Mouse (Mus musculus): ENCODE data around the gene Pde7b. TPM values are rescaled to one million over a fixed set of nuclear protein-coding genes. Genes with fewer than 3 reads are reported as not detected.

Gene Pde7b
- polyA plus RNA-seq, 1 experiment from 2014 or later = 11.5 TPM

- no peaks in the 10 kb centered on the region for H3K27me3 ChIP-seq
- no peaks in the 10 kb centered on the region for H3K9me3 ChIP-seq (replicated peaks)
- no peak overlapping the region for H3K27ac ChIP-seq (replicated peaks)
- no peaks in the 10 kb centered on the region for H3K36me3 ChIP-seq
- H3K4me1 ChIP-seq = peaks cover 14% of the 10 kb centered on the region
- ATAC-seq (ENCODE audit: insufficient number of reproducible peaks, low FRiP score, low TSS enrichment, low read depth) = no peak
- H3K9ac ChIP-seq = no peak overlapping the region
- H3K4me2 ChIP-seq (replicated peaks) = no peak overlapping the region
- no peak overlapping the region for H3K4me3 ChIP-seq (replicated peaks)
- 83% methylated on average over 3 of the region's 3 CpGs for WGBS
Observed at GRCm38 (mm10) chr10:20653299-20653698, 71.6 kb downstream of the Pde7b start.

- WGBS = 31% methylated on average over 8 of the region's 8 CpGs
- Histone ChIP-seq H3K4me2 (replicated peaks) (no peak overlapping the region), H3K9me3 (replicated peaks) (no peaks in the 10 kb centered on the region), H3K27ac (replicated peaks) (peak overlapping the region; percentile 49; the same call in 1 of the 2 replicates), H3K9ac (no peak overlapping the region), H3K4me3 (replicated peaks) (no peak overlapping the region), H3K27me3 (no peaks in the 10 kb centered on the region), H3K4me1 (peaks cover 12% of the 10 kb centered on the region), H3K36me3 (no peaks in the 10 kb centered on the region)
- no peak for ATAC-seq (ENCODE audit: insufficient number of reproducible peaks, low FRiP score, low TSS enrichment, low read depth)
Observed at GRCm38 (mm10) chr10:20636381-20636780, 88.5 kb downstream of the Pde7b start.

- Histone ChIP-seq H3K9me3 (replicated peaks) (no peaks in the 10 kb centered on the region), H3K4me1 (peaks cover 18% of the 10 kb centered on the region), H3K27me3 (no peaks in the 10 kb centered on the region), H3K9ac (no peak overlapping the region), H3K36me3 (no peaks in the 10 kb centered on the region), H3K4me2 (replicated peaks) (no peak overlapping the region), H3K27ac (replicated peaks) (peak overlapping the region; percentile 60), H3K4me3 (replicated peaks) (no peak overlapping the region)
- no peak for ATAC-seq (ENCODE audit: insufficient number of reproducible peaks, low FRiP score, low TSS enrichment, low read depth)
- WGBS = 54% methylated on average over 1 of the region's 1 CpGs
Observed at GRCm38 (mm10) chr10:20633085-20633415, 91.8 kb downstream of the Pde7b start.

- Histone ChIP-seq H3K27ac (replicated peaks) (peak overlapping the region; percentile 60), H3K4me1 (peaks cover 18% of the 10 kb centered on the region), H3K27me3 (no peaks in the 10 kb centered on the region), H3K4me2 (replicated peaks) (no peak overlapping the region), H3K36me3 (no peaks in the 10 kb centered on the region), H3K9me3 (replicated peaks) (no peaks in the 10 kb centered on the region), H3K9ac (no peak overlapping the region), H3K4me3 (replicated peaks) (no peak overlapping the region)
- 34% methylated on average over 14 of the region's 14 CpGs for WGBS
- peak; percentile 29; the same call in 1 of the 2 replicates for ATAC-seq (ENCODE audit: insufficient number of reproducible peaks, low FRiP score, low TSS enrichment, low read depth)
Observed at GRCm38 (mm10) chr10:20632256-20633084, 92.4 kb downstream of the Pde7b start.

- Histone ChIP-seq H3K4me3 (replicated peaks) (no peak overlapping the region), H3K27me3 (no peaks in the 10 kb centered on the region), H3K9ac (no peak overlapping the region), H3K27ac (replicated peaks) (peak overlapping the region; percentile 24; the same call in 1 of the 2 replicates), H3K4me2 (replicated peaks) (no peak overlapping the region), H3K9me3 (replicated peaks) (no peaks in the 10 kb centered on the region), H3K4me1 (peaks cover 18% of the 10 kb centered on the region), H3K36me3 (no peaks in the 10 kb centered on the region)
- 37% methylated on average over 7 of the region's 7 CpGs for WGBS
- no peak for ATAC-seq (ENCODE audit: insufficient number of reproducible peaks, low FRiP score, low TSS enrichment, low read depth)
Observed at GRCm38 (mm10) chr10:20630122-20630521, 94.8 kb downstream of the Pde7b start.

GRCm38 (mm10) chr10:20625702-20626375, 99.0 kb downstream of the Pde7b start:
- ATAC-seq (ENCODE audit: insufficient number of reproducible peaks, low FRiP score, low TSS enrichment, low read depth) = no peak
- Histone ChIP-seq H3K36me3 (no peaks in the 10 kb centered on the region), H3K9ac (no peak overlapping the region), H3K27me3 (no peaks in the 10 kb centered on the region), H3K4me1 (peaks cover 6% of the 10 kb centered on the region; the same call in 1 of the 2 replicates), H3K27ac (replicated peaks) (no peak overlapping the region), H3K9me3 (replicated peaks) (no peaks in the 10 kb centered on the region), H3K4me3 (replicated peaks) (no peak overlapping the region), H3K4me2 (replicated peaks) (no peak overlapping the region)
- 89% methylated on average over 16 of the region's 16 CpGs for WGBS

- Histone ChIP-seq H3K4me2 (replicated peaks) (no peak overlapping the region), H3K4me1 (no peaks in the 10 kb centered on the region), H3K36me3 (no peaks in the 10 kb centered on the region), H3K9me3 (replicated peaks) (no peaks in the 10 kb centered on the region), H3K27me3 (no peaks in the 10 kb centered on the region), H3K27ac (replicated peaks) (no peak overlapping the region), H3K4me3 (replicated peaks) (no peak overlapping the region), H3K9ac (no peak overlapping the region)
- ATAC-seq (ENCODE audit: insufficient number of reproducible peaks, low FRiP score, low TSS enrichment, low read depth) = no peak
- WGBS = 76% methylated on average over 8 of the region's 8 CpGs
Observed at GRCm38 (mm10) chr10:20621661-20622454, 103.0 kb downstream of the Pde7b start.

GRCm38 (mm10) chr10:20606007-20606406, 118.9 kb downstream of the Pde7b start:
- no peak overlapping the region for H3K4me2 ChIP-seq (replicated peaks)
- H3K9me3 ChIP-seq (replicated peaks) = no peaks in the 10 kb centered on the region
- H3K36me3 ChIP-seq = no peaks in the 10 kb centered on the region
- 62% methylated on average over 2 of the region's 2 CpGs for WGBS
- no peaks in the 10 kb centered on the region for H3K27me3 ChIP-seq
- no peak overlapping the region for H3K9ac ChIP-seq
- no peak overlapping the region for H3K4me3 ChIP-seq (replicated peaks)
- H3K4me1 ChIP-seq = no peaks in the 10 kb centered on the region
- no peak for ATAC-seq (ENCODE audit: insufficient number of reproducible peaks, low FRiP score, low TSS enrichment, low read depth)
- H3K27ac ChIP-seq (replicated peaks) = no peak overlapping the region

- WGBS = 55% methylated on average over 5 of the region's 5 CpGs
- no peak for ATAC-seq (ENCODE audit: insufficient number of reproducible peaks, low FRiP score, low TSS enrichment, low read depth)
- H3K4me1 ChIP-seq = peaks cover under 1% of the 10 kb centered on the region; the same call in 1 of the 2 replicates
- no peak overlapping the region for H3K9ac ChIP-seq
- no peak overlapping the region for H3K4me2 ChIP-seq (replicated peaks)
- H3K4me3 ChIP-seq (replicated peaks) = no peak overlapping the region
- H3K27ac ChIP-seq (replicated peaks) = no peak overlapping the region
- H3K36me3 ChIP-seq = no peaks in the 10 kb centered on the region
- H3K27me3 ChIP-seq = no peaks in the 10 kb centered on the region
- H3K9me3 ChIP-seq (replicated peaks) = no peaks in the 10 kb centered on the region
Observed at GRCm38 (mm10) chr10:20595107-20595810, 129.6 kb downstream of the Pde7b start.

- H3K27ac ChIP-seq (replicated peaks) = no peak overlapping the region
- H3K4me1 ChIP-seq = no peaks in the 10 kb centered on the region
- no peak overlapping the region for H3K4me2 ChIP-seq (replicated peaks)
- no peaks in the 10 kb centered on the region for H3K36me3 ChIP-seq
- no peak overlapping the region for H3K9ac ChIP-seq
- 52% methylated on average over 5 of the region's 5 CpGs for WGBS
- ATAC-seq (ENCODE audit: insufficient number of reproducible peaks, low FRiP score, low TSS enrichment, low read depth) = no peak
- H3K4me3 ChIP-seq (replicated peaks) = no peak overlapping the region
- no peaks in the 10 kb centered on the region for H3K27me3 ChIP-seq
- no peaks in the 10 kb centered on the region for H3K9me3 ChIP-seq (replicated peaks)
Observed at GRCm38 (mm10) chr10:20594015-20594414, 130.9 kb downstream of the Pde7b start.

GRCm38 (mm10) chr10:20590100-20590499, 134.8 kb downstream of the Pde7b start:
- ATAC-seq (ENCODE audit: insufficient number of reproducible peaks, low FRiP score, low TSS enrichment, low read depth) = no peak
- H3K27ac ChIP-seq (replicated peaks) = no peak overlapping the region
- WGBS = 33% methylated on average over 7 of the region's 7 CpGs
- H3K9ac ChIP-seq = no peak overlapping the region
- H3K4me1 ChIP-seq = no peaks in the 10 kb centered on the region
- H3K9me3 ChIP-seq (replicated peaks) = no peaks in the 10 kb centered on the region
- no peak overlapping the region for H3K4me3 ChIP-seq (replicated peaks)
- H3K36me3 ChIP-seq = no peaks in the 10 kb centered on the region
- H3K27me3 ChIP-seq = no peaks in the 10 kb centered on the region
- H3K4me2 ChIP-seq (replicated peaks) = no peak overlapping the region
